Mouse (Mus musculus): Measurements from ENCODE around the gene Cyp2e1. TPM values are rescaled to one million over a fixed set of nuclear protein-coding genes. Genes with fewer than 3 reads are reported as not detected.
"Not testable (repeated sequence)": the region's sequence is repeated elsewhere in the genome, so short reads cannot be mapped to it uniquely, and the experiment has no call there.

Gene Cyp2e1
- not detected for total RNA-seq (2021)

DNA sequence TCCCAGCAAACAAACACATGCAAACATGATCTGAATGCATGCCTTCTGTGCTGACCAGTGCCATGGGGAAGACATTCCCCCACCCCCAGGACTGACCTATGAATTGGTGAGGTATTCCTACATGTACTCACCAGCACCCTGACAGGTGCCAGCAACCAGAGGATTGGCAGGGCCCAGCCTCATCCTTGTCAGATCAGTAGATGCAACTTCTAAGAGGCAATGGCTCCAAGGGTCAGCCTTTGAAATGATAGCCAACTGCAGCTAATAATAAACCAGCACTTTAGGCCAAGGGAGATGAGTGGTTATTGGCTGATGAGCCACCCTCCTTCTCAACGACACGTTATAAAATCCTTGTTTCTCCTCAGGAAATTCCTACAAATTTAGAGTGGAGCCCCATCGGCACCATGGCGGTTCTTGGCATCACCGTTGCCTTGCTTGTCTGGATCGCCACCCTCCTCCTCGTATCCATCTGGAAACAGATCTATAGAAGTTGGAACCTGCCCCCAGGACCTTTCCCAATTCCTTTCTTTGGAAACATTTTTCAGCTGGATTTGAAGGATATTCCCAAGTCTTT, at the start of gene Cyp2e1:
Gene Cyp2e1 (plus strand): TSS at position 293 of the 574 bp plus-strand sequence.
- intact Hi-C loops (cut with DNase I), result no loop called here
- no peak for DNase-seq

DNA sequence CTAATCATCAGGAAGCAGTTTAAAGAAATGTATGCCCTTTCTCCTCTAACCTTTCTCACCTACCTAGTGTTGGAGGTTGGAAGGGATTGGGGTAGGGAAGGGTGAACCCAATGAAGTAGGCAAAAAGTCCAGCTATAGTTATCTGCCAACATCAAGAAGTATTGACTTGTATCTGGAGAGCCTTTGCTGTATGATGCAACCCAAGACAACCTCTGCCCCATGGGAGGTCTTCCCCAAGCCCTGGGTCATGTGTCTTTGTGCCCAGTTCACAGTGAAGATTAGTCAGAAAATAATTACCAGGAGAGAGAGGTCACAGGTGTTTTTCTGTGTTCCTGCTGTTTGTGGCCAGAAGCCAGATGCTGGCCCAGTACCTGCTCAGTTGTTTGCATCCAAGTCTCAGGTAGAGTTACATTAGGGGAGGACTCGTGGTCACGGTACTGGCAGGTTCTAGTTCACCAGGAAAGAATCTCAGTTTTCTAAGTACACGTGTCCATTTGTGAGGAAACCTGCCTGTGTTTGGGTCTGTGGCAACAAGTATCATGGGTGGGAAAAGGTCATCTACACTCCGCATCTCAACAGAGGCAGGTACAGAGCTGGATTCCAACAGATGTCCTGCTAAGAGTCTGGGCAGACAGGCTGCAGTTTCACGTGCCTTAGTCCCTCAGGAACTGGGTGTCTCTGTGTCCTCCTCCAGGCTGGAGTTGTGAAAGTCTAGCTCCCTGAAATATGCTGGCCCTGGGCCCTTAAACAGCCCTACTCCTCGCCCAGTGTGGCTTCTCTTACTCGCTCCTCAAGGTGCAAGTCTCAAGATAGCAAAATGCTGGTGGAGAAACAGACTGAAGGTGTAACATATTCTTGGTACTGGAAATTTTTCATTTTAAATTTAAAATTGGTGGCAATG, 46.1 kb upstream of the Cyp2e1 start:
- intact Hi-C loops (cut with DNase I), result no loop called here
- no peak for DNase-seq

DNA sequence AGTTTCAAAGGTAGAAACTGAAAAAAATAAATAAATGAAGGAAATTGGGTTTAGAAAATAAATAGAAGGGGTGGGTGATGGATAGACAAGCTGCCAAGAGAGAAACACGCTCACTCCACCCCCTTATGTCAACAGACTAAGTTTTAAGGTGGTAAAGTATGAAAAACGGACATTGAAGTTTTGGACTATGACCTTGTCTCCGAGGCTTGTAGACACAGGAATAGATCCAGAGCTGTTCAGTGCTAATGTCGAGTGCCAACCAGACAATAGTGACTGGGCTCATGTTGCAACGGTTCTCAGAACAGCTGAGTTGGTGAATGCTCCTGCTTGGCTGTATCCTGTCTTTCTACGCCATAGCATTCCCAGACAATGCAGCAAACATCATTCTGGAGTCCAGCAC, 42.4 kb upstream of the Cyp2e1 start:
- intact Hi-C loops (cut with DNase I), result no loop called here
- DNase-seq, result no peak

DNA sequence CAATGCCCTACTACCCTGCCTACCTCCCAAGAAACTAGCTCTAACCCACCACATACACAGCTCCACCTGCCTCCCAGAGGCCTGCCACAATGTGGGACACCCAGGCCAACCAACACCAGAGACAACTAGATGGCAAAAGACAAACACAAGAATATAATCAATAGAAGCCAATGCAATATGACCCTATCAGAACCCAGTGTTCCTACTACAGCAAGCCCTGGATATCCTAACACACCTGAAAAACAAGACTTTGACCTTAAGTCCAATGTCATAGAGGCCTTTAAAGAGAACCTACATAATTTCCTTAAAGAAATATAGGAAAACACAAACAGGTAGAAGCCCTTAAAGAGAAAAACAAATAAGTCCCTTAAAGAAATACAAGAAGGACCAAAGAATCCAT, 38.0 kb upstream of the Cyp2e1 start:
- no peak for DNase-seq
- intact Hi-C loops (cut with DNase I), result no loop called here

DNA sequence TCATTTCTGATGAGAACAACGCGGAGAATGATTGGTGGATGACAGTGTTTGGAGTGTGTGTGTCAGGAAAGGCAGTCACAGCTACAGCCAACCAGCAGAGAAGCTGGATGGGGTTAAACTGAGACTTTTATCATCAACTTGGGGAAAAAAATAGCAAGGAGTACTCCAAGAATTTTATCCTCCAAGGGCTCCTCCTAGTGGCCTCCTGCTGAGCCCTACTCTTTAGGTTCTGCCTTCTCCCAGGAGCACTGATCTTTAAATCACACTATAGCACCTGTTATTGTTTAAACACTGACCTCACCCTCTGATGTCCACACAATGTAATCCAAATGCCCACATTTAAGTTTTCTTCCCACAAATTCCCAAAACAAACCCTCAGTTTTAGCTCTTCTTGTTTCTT, 30.4 kb upstream of the Cyp2e1 start:
- no peak for DNase-seq
- intact Hi-C loops (cut with DNase I), result no loop called here

DNA sequence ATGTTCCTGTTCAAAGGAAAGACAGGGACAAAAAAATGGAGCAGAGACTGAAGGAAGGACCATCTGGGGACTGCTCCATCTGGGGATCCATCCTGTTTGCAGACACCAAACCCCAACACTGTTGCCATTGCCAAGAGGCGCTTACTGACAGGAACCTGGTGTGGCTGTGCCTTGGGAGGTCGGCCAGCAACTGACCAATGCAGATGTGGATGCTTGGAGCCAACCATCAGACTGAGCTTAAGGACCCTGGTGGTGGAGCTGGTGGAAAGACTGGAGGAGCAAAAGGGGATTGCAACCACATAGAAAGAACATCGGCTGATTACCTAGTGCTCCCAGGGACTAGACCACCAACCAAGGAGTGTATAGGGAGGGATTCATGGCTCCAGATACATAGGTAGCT, 16.1 kb upstream of the Cyp2e1 start:
- intact Hi-C loops (cut with DNase I), result no loop called here
- no peak for DNase-seq

DNA sequence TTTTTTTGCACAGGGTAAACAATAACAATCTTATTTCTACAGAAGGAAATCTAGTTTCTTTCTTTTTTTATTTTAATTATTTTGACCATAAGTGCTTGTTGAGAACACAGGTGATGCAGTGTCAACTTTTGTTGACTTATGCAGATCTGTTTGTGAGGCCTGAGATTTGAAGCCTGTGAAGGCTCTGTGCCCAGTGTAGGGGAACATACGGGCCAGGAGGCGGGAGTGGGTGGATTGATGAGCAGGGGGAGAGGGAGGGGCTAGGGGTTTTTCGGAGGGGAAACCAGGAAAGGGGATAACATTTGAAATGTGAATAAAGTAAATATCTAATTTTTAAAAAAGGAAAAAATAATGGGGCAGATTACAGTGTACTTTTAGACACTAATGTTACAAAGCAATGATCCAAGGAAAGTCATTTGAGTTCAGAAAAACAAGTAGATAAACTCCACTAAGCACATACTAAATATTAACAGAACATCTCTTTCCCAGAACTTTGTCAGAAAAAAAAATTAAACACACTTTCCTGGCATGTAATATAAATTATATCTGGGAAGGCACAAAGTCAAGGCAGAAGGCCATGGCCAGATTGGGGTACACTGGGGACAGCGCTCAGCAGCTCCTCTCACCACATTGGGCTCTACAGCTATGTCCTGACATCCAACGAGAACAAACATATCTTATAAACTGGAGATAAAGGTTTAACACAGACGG, 15.3 kb upstream of the Cyp2e1 start:
- DNase-seq, result no peak
- intact Hi-C loops (cut with DNase I), result no loop called here

DNA sequence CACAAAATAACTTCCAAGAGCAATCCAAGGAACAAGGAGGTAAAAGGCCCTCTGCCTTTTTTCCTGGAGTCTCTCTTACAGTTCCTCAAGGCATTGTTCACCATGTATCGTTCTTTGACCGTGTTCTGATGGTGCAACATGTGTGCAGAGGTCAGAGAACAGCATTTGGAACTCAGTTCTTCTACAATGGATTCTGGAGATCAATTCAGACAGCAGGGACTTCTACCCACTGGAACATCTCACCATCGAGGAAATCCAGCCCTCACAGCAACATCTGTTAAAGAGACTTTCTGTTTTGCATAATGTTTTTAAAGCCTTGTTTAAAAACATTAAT, 14.7 kb upstream of the Cyp2e1 start:
- DNase-seq, result no peak
- intact Hi-C loops (cut with DNase I), result no loop called here

DNA sequence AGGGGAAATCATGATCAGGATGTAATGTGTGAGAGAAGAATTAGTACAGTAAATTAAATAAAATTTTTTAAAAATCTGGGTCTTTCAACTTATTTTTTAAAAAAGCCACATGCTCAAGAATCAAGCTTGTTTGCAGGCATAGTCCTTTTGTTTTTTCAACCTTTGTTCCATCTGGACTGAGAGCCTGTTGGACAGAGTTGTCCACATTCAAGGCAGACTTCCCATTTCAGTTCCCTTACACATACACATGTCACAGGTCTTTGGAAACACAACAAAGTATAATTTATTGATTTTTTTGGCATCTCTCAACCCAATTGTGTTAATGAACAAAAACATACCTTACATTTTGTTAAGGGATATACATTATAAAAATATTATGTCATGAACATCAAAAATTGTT, 9.0 kb upstream of the Cyp2e1 start:
- no peak for DNase-seq
- intact Hi-C loops (cut with DNase I), result no loop called here

DNA sequence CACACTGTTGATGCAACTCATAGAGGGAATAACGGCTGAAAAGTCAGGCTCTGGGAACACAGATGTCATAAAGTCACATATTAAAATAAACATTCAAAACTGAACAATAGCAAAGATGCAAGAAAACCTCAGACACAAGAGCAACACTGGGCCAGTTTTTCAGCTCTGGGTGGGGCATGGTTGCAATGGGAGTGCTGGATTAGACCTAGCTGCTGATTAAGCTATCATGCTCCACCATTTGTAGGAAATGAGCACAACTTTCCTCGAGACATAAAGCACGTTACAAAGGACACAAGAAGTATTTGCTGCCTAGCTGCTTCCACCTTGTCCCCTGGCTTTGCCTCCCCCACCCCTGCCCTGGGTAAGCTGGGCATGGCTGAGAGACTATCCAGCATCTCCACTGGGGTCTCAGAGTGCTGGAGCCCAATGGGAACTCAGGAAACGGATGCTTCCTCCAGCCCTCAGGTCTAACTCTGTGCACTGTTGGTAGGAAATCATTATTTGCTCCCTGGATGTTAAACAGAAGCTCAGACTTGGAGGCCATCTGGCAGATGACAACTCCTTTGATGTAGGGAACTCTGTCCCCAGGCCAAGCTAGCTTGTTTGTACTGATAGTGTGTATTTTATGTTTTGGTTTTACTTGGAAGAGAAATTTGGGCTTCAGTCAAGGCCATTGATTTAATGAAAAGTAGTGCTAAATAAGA, 7.2 kb upstream of the Cyp2e1 start:
- no peak for DNase-seq
- intact Hi-C loops (cut with DNase I), result no loop called here

DNA sequence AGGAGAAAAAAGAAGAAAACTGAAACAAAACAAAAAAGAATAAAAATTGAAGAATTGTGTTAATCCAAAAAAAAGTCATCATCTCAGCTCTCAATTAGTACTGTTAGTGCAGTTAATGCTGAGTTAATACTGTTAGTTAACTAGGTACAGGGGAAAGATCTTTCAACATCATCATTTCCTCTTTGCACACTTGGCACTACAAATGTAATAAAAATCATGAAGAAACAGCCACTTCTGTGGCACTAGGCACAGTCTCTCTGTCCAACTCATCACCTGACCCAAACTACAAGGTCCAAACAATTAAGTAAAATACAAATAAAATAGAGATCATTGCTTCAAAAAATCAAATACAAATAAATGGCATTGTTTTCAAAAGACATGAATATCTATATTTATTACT, 2.9 kb upstream of the Cyp2e1 start:
- intact Hi-C loops (cut with DNase I), result no loop called here
- DNase-seq, result no peak

DNA sequence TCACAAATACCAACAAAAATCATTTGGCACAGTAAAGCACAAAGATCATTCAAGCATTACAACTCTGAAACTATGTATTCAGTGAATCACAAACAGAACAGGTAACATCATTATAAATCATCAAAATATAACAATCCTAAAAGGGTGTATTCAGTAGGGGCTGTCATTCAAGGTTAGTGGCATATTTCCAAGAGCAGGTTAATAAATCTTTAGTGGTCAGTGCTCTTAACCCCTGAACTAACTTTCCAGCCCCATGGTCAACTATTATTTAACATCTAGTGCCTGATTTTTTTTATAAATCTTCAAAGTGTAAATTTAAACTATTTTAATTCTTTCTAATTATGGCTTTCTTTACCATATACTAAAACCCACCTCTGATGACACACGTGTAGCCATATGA, 1.9 kb downstream of the Cyp2e1 start:
- DNase-seq; intact Hi-C loops (cut with DNase I): not testable (repeated sequence)

DNA sequence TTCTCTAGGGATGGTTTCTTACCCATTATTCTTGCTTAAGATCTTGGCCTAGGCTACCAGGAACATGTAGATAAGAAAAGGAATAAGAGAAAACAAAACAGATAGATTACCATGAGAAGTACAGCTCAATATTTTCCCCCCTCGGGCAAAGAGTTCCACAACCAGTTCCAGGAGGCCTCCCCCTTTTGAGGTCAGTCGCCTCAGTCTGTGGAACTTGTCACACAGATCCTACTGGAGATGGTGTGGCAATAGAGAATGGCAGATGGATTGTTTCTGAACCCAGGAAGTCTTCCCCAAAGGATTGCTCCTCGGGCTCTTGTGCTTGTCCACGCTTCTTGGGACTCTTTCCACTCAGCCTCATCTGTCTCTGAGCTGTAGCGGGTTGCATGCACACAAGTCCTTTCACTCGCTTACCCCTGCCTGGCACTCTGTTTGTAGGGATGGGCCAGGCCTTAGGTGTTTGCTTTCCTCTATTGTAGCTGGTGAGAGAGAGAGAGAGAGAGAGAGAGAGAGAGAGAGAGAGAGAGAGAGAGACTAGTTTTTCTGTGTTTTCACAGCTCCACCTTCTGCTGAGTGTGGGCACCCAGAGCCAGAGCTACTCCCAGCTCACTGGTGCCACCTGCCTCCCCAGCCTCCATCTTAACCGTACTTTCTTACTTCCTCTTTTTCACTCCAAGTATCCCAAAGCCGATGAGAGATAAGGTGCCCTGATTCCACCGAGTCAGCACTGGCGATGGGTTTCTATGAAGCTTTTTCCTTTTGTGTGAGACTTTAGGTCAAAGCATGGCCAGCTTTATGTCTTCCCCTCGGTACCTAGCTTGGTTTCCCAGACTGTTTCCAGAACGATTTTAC, 2.6 kb downstream of the Cyp2e1 start:
- no peak for DNase-seq
- intact Hi-C loops (cut with DNase I), result no loop called here

DNA sequence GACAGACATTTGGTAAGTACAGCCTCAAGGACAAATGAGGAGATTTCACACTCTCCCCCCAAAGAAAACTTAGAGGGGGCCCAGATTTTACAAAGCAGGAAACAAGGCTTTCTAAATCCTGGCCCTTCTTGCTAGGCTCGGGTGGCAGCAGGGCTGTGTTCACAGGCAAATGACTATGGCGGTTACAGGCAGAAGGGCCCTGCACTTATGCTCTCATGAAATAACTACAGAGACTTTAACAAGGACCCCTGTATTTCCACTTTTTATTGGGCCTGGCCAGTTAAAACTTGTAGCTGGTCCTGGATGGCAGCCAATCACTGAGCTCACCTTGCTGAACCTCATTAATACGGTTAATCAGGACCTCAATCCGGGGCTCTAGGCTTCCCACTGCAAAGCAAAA, 17.0 kb downstream of the Cyp2e1 start:
- intact Hi-C loops (cut with DNase I), result no loop called here
- no peak for DNase-seq

DNA sequence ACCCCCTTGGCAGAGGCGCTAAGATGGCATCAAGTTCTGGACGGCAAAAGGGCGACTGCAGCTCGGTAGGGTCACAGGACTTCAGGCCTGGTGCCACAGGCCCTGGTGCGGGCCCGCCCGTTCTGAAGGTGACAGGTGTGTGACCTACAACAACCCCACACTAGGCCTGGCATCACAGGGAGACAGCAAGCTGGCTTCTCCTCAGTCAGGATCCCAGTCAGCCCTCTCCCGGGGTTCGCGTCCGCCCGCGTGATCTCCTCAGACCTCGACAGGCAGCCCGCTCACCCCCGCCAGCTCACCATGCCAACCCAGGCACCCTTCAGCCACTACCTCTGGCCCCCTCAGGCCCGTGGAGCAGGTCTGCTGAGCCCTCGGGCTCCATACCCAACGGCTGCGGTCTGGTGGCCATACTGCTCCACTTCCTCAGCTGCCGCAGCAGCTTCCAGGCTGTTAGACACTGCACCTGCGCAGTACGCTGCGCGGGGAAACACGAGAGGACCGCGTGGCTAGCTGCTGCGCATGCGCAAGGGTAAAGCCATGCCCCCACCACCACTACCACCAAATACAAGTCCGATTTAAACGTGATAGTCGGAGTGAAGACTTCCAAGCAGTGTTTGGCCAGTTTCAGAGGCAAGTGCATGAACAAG, 24.0 kb downstream of the Cyp2e1 start, which contains the start of gene Syce1:
Gene Syce1 (minus strand): TSS at position 447 of the 647 bp plus-strand sequence.
- DNase-seq, result no peak
- intact Hi-C loops (cut with DNase I), result no loop called here

DNA sequence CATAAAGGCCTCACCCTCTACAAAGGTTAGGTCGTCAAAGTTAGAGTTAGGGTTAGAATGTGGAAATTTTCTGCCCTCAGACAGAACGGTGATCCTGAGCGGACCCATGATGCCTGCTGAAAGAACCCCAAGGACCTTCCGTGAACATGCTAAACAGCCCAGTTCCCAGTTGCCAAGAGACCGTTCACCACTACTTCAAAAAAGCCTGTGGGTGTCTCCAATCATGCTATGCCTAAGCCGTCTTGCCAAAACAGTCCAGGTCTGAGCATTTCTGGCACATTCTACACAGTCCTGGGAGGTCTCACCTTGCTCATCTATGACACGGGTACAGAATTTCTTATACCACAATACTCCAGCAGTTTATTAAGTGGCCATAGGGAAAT, 24.5 kb downstream of the Cyp2e1 start:
- intact Hi-C loops (cut with DNase I), result no loop called here
- no peak for DNase-seq

DNA sequence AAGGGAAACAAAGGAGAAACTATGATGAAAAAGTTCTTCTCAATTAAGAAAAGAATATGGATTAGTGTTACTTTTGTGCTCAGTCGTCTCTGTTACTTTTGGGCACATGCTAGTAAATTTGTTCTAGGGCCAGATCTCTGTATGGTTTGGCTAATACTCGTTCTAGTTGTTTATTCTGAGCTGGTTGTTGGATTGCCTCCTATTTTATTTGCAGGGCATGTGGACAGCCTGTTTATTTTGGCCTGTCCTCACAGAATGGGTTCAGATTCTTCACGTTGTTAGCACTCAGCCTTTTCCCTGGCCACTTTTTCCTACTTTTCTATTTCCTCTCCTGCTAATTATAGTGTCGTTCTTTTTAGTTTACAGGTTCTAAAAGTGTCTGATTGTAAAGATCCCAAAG, 30.0 kb downstream of the Cyp2e1 start:
- intact Hi-C loops (cut with DNase I), result no loop called here
- DNase-seq, result no peak

DNA sequence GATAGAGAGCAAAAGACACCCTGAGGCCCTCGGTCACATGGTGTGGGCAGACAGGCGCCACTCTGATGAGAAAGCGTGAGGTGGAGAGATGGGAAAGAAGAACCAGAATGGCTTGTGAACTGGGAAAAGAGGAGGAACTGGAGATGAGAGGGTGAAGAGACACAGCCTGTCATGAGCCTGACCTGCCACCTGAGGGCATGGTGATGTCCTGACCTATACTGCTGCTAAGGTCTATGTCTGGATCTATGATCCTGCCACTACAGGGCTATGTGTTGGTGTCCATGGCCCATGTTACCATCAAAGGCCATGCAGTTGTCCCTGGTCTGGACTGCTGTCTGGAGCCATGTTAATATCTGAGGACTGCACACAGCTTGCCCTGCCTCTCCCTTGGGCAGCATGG, 34.1 kb downstream of the Cyp2e1 start:
- no peak for DNase-seq
- intact Hi-C loops (cut with DNase I), result no loop called here

DNA sequence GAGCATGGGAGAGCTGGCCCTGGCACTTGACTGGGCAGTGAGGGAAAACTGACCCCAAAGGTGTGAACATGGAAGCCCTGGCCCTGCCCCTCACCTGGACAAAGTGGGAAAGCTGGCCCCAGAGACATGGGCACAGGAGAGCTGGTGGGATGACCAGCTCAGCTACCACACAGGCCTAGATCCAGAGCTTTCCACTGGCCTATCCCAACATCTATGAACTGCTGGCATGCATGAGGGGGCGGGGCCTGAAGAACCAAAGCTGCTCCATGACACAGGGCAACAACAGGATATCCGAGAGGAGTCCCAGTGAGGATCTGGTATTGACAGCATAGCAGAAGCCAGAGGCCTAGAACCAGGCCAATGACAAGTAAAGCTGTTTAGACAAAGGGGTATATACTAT, 34.7 kb downstream of the Cyp2e1 start:
- intact Hi-C loops (cut with DNase I), result no loop called here
- no peak for DNase-seq

DNA sequence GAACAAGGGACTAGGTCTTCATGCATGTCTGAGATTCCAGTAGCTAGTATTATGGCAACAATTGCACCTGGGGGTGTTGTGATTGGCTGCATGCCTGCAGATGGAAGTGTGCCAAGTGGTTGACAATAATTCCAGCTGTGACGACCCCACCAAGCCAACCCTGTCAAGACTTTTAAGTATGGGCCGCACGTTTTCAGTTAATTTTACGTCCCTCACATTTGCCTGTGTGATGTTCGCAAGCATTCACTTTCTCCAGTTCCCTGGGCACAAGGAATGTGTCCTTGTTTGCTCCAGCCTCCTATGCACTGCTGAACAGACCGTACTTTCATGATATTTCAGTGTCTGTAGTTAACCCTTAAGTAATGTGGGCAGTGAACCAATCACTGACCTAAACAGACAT, 39.1 kb downstream of the Cyp2e1 start:
- intact Hi-C loops (cut with DNase I), result no loop called here
- no peak for DNase-seq

Data from left cerebral cortex, postnatal 4 days (tissue).